20 mouse cellular contexts compared by ENCODE assay signal in the genomic region with DNA sequence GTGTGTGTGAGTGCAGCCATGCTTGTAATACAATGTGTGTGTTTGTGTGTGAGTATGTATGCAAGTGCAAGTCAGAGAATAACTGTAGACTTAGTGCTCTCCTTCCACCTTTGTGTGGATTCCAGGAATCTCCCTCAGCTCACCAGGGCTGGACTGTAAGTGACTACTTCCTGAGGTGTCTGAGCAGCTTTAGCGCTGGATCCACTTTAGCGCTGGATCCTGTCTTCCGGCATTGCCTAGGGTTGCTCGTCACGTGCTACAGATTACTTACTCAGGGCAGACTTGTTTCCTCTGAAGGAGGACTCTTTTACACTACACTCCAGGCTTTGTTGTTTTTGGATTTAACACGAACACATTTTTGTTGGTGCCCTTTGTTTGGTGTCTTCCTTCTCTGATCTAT. TPM values are rescaled to one million over a fixed set of nuclear protein-coding genes. Genes with fewer than 3 reads are reported as not detected.
DNase-seq lines count a peak whose midpoint lies in the region; ATAC-seq and TF ChIP-seq lines count a peak whose summit lies in the region.
"Had no signal": no experiment of that assay in that cellular context is flagged by ENCODE, and none has a peak within 500 bp of the region (broad histone marks: within the 10 kb centered on the region; RNA-seq: fewer than 3 reads in every experiment).

No protein-coding gene starts in this region.

- H3K9me3 ChIP-seq in heart, embryonic 10.5 days: no peaks in the 10 kb centered on the region
- H3K9me3 ChIP-seq in lung, embryonic 14.5 days (ENCODE audit: low read depth, low read length): 0 out of 2 replicates have a peak, but pooled peaks cover 5% of the 10 kb centered on the region
- peaks cover 5% of the 10 kb centered on the region for H3K9me3 ChIP-seq in heart, embryonic 14.5 days (ENCODE audit: control insufficient read depth, low read length)
- H3K9me3 ChIP-seq: embryonic facial prominence, embryonic 12.5 days; forebrain, embryonic 12.5 days; hindbrain, embryonic 15.5 days had no signal

- no peak for ATAC-seq in lung, embryonic 14.5 days (ENCODE audit: insufficient read depth)
- ATAC-seq in heart, embryonic 14.5 days (ENCODE audit: insufficient number of reproducible peaks, insufficient read depth, low FRiP score, low read depth): 0 out of 2 replicates have a peak, but pooled peaks have one; percentile 47
- ATAC-seq: liver, postnatal 0 days had no signal

- H3K4me1 ChIP-seq in heart, embryonic 10.5 days: peaks cover 12% of the 10 kb centered on the region; the same call in 1 of the 2 replicates
- no peaks in the 10 kb centered on the region for H3K4me1 ChIP-seq in lung, embryonic 14.5 days (ENCODE audit: insufficient read depth)
- H3K4me1 ChIP-seq in heart, embryonic 14.5 days (ENCODE audit: control insufficient read depth in 2 of 2, insufficient read depth in 2 of 2, low read length in 2 of 2): peaks cover 3 to 13% of the 10 kb centered on the region in 2 experiments
- H3K4me1 ChIP-seq: embryonic facial prominence, embryonic 12.5 days had no signal

- no peak overlapping the region for H3K4me2 ChIP-seq in lung, embryonic 14.5 days
- no peak overlapping the region for H3K4me2 ChIP-seq in heart, embryonic 14.5 days (ENCODE audit: low read length)
- H3K4me2 ChIP-seq: embryonic facial prominence, embryonic 12.5 days; forebrain, embryonic 12.5 days; hindbrain, embryonic 15.5 days; limb, embryonic 12.5 days; liver, embryonic 11.5 days had no signal

- H3K36me3 ChIP-seq in heart, embryonic 10.5 days: no peaks in the 10 kb centered on the region
- no peaks in the 10 kb centered on the region for H3K36me3 ChIP-seq in lung, embryonic 14.5 days (ENCODE audit: insufficient read depth)
- H3K36me3 ChIP-seq in heart, embryonic 14.5 days (ENCODE audit: control insufficient read depth, insufficient read depth, low read length): no peaks in the 10 kb centered on the region
- H3K36me3 ChIP-seq: embryonic facial prominence, embryonic 12.5 days; forebrain, embryonic 12.5 days; hindbrain, embryonic 15.5 days; limb, embryonic 12.5 days had no signal

- no peak for TF ChIP-seq CTCF in lung, embryonic 14.5 days (IDR thresholded peaks at IDR 0.05; ENCODE audit: low read depth)

- H3K9ac ChIP-seq in lung, embryonic 14.5 days: no peak overlapping the region
- no peak overlapping the region for H3K9ac ChIP-seq in heart, embryonic 14.5 days (ENCODE audit: low read length)
- H3K9ac ChIP-seq: embryonic facial prominence, embryonic 12.5 days; forebrain, embryonic 12.5 days; hindbrain, embryonic 15.5 days; limb, embryonic 12.5 days; liver, postnatal 0 days had no signal

- no peak for DNase-seq in heart, embryonic 10.5 days (ENCODE audit: low spot score)
- DNase-seq in heart, postnatal 4 days: no peak
- peak; percentile 23 for DNase-seq in lung, embryonic 14.5 days
- DNase-seq in lung, postnatal 14 days: no peak
- DNase-seq in ZHBTc4 (ENCODE audit: low read depth, low spot score): peak; percentile 35
- DNase-seq in left cerebral cortex, postnatal 36 days (ENCODE audit: low spot score in 2 of 2): no peak
- DNase-seq: adrenal gland, postnatal 36 days; cerebellum, postnatal 10 days; gastrocnemius, adult 2 months; kidney, postnatal 36 days; layer of hippocampus, postnatal 36 days; liver, postnatal 0 days had no signal

- H3K4me3 ChIP-seq in heart, embryonic 10.5 days: no peak overlapping the region
- H3K4me3 ChIP-seq in lung, embryonic 14.5 days (ENCODE audit: low read depth, low read length): no peak overlapping the region
- no peak overlapping the region for H3K4me3 ChIP-seq in heart, embryonic 14.5 days (ENCODE audit: control insufficient read depth in 1 of 2, insufficient read depth in 1 of 2, low read depth in 1 of 2, low read length in 2 of 2)
- H3K4me3 ChIP-seq: embryonic facial prominence, embryonic 12.5 days; erythroblast, embryonic 14.5 days; forebrain, embryonic 12.5 days; gastrocnemius, adult 2 months; hindbrain, embryonic 15.5 days; limb, embryonic 12.5 days had no signal

- intact Hi-C loops in left cerebral cortex, postnatal 36 days (cut with DNase I): no loop called here

- WGBS in heart, embryonic 10.5 days: 39% methylated on average over 6 of the region's 6 CpGs
- WGBS in lung, embryonic 14.5 days: 60% methylated on average over 6 of the region's 6 CpGs
- 26% methylated on average over 6 of the region's 6 CpGs for WGBS in heart, embryonic 14.5 days

- H3K27ac ChIP-seq in heart, embryonic 10.5 days: peak overlapping the region; percentile 31; the same call in 1 of the 2 replicates
- no peak overlapping the region for H3K27ac ChIP-seq in lung, embryonic 14.5 days (ENCODE audit: low read depth)
- H3K27ac ChIP-seq in heart, embryonic 14.5 days (replicated peaks in 1 of 2; ENCODE audit: control insufficient read depth in 1 of 2, insufficient read depth in 1 of 2, low read depth in 2 of 2, low read length in 2 of 2): peak overlapping the region; percentile 39 to 56; a peak in 1 of 4 replicates
- H3K27ac ChIP-seq: embryonic facial prominence, embryonic 12.5 days; forebrain, embryonic 12.5 days; gastrocnemius, adult 2 months; hindbrain, embryonic 15.5 days; limb, embryonic 12.5 days; stomach, postnatal 0 days had no signal

- H3K27me3 ChIP-seq in heart, embryonic 10.5 days (ENCODE audit: insufficient read depth, poor library complexity, severe bottlenecking): no peaks in the 10 kb centered on the region
- H3K27me3 ChIP-seq in lung, embryonic 14.5 days (ENCODE audit: insufficient read depth, low read length): no peaks in the 10 kb centered on the region
- H3K27me3 ChIP-seq in heart, embryonic 14.5 days (ENCODE audit: control insufficient read depth, insufficient read depth, low read length): no peaks in the 10 kb centered on the region
- H3K27me3 ChIP-seq: embryonic facial prominence, embryonic 12.5 days; forebrain, embryonic 12.5 days; hindbrain, embryonic 15.5 days; limb, embryonic 12.5 days had no signal

RNA-seq across cellular contexts. Expression of a gene that starts 48.9 kb away (rescaled TPM):
- 4.2 and 4.5 TPM in 2 replicates for polyA plus RNA-seq in heart, embryonic 10.5 days (2016; fragmentation: Nextera tagmentation; extraction: Ambion mirVana)
- total RNA-seq in heart, postnatal 4 days (2021): 10 to 100 TPM; 21.7 to 21.9 TPM
- polyA plus RNA-seq in lung, embryonic 14.5 days (2014; fragmentation: Nextera tagmentation; extraction: Ambion mirVana): 3.9 and 4.2 TPM in 2 replicates
- polyA plus RNA-seq in heart, embryonic 14.5 days (2014; fragmentation: Nextera tagmentation; extraction: Ambion mirVana): 6.2 and 6.7 TPM in 2 replicates
- 10 to 100 TPM; 64.2 to 65.0 TPM for total RNA-seq in left cerebral cortex, postnatal 36 days (2021)

Comparison
In these comparisons a context has a peak if more than half of its experiments do, and no peak if none do; other contexts are left out.
1. DNase-seq: peak in lung, embryonic 14.5 days (single experiment) and ZHBTc4 (single experiment); none in heart, embryonic 10.5 days (single experiment), heart, postnatal 4 days (single experiment), lung, postnatal 14 days (single experiment) and left cerebral cortex, postnatal 36 days (0 of 2).